Mouse (Mus musculus): Measurements from ENCODE around the gene Tef.

The Tef gene

DNA sequence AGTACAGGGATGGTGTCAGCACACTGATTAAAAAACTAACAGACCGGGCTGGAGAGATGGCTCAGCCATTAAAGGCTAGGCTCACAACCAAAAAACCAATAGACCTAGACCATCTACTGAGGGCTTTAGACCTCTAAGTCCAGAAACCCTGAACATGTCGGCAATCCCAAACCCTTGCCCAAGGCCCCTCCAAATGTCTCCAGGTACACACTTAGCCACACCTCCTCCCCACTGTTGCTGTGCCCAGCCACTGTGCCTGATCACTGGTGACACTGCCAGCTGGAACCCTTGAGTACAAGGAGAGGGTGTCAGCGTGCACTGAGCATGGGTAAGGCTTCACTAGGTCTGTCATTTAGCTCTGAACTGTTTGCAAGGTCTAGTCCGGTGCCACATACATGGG is 3.8 kb upstream of the Tef start:
- DNase-seq (ENCODE audit: low spot score): no peak

DNA sequence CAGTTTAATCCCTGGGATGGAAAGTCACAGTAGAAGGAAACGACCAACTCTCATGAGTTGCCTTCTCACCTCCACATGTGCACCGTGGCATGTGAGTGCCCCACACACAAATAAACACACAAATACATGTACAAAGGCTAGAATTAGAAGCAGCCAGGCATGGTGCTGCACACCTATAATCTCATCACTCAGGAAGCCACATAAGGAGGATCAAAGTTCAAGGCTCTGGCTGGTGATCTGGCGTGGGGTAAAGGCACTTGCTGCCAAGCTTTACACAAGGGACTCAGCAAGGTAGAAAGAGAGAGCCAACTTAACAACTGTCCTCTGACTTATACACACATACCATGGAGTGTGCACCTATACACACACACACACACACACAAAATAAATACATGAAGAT is 1.8 kb upstream of the Tef start:
- no peak for DNase-seq (ENCODE audit: low spot score)

GRCm38 (mm10) chr15:81802941-81803351 is 725 bp downstream of the Tef start:
- DNase-seq (ENCODE audit: low spot score): no peak

DNA sequence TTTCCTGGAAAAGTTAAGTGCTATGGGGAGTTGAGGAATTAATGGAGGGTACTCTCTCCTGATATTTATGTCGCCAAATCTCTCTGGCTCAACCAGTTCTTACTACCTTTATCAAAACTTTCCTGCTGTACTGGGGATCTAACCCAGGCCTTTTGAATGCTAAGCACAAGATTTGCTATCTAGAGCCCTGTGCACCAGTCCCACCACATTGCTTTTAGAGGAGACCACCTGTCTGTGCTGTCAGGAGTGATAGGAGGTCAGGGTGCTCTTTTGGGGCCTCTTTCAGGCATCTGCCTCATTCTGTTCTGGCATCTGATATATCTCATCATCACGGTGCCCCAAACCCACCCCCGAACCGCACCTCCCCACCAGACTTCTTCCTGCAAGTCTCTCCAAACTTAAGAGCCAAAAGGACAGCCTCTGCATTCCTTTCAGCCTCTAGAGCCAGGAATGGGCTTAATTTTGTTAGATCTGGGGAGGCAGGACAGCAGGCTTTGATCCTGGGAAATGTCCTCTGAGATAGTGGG is 1.3 kb downstream of the Tef start:
- DNase-seq (ENCODE audit: low spot score): no peak

DNA sequence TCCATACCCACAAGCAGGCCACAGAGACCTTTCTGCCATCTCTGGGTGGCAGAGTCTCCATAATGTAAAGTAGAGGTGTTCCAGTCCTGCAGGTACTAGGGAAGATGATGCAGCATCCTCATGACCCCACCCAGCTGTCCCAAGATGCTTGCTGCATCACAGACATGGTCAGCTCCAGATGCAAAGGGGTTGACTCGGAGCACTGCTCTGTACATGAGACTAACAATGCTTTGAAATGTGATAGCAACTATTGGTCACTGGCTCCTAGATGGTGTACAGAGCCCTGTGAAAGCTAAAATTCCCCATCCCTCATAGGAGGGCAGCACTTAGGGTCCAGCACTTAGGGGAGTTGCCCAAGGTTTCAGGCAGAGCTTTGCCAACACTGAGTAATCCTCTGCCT is 2.0 kb downstream of the Tef start:
- no peak for DNase-seq (ENCODE audit: low spot score)

DNA sequence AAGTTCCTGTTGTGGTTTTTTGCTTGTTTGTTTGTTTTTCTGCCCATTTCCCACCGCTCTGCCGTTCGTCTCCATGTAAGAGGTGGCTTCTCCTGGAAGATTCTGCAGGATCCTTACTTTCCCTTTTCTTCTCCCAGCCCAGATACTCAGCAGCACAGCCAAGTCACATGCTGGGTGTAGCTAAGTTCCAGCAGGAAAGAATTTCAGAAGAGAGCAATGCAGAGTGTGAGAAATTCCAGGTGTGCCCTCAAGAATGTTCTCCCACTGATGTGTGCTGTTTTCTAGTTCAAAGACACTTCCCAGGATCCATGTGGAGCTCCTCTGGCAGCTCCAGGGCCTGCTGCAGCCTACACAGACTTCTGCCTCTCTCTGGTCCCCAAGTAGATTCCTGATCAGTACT is 2.7 kb downstream of the Tef start:
- DNase-seq (ENCODE audit: low spot score): no peak

- no peak for DNase-seq (ENCODE audit: low spot score)
These were observed 3.4 kb downstream of the Tef start for GRCm38 (mm10) chr15:81805624-81806023.

DNA sequence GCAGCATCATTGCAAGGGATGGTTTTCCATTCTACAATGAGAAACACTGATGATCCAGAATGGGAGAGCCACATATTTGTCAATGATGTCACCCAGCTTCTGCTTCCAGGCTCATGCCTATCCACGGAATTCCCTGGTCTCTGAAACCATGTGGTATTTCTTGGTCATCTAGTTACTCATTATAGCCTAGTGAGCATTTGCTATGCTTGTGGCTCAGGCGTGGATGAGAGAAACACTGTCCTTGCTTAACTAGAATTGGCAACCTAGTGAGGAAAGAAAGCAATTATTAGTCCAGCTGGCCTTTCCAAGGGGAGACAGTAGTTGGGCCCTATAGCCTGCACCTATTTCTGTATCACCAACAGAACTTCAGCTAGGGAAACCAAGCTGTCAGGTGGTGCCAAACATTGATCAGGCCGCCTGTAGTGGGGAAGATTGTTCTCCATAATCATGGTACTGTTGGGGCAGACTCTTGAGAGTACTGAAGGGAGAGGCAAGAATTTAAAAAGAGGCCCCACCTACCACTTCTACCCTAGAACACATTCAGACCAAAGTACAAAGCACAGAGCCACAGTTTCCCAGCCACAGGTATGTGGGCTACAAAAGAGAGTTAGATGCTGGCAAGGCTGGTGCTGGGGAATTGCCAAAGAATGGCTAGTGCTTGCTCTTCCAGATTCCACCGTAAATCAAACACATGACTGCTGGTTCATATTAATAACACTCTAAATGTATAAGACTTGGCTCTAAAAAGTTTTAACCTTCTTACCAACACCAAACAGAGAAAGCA is 4.6 kb downstream of the Tef start:
- no peak for DNase-seq (ENCODE audit: low spot score)

GRCm38 (mm10) chr15:81808799-81809198 is 6.6 kb downstream of the Tef start:
- DNase-seq (ENCODE audit: low spot score): no peak

DNA sequence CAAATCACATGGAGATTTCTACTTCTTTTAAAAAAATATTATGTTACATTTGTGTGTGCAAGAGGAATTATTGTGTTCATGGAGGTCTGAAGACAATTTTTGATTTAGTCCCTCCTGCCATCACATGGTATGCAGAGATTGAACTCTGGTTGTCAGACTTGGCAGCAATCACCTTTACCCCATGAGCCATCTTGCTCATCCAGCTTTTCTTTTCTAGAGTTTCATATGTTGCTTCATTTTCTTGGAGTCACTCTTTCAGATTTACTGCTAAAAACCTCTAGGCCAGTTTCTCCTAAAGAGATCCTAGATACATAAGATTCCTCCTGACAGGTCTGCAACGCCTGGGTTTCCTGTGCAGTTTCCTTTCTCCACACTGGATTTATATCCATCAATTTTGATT is 7.3 kb downstream of the Tef start:
- DNase-seq (ENCODE audit: low spot score): no peak

- DNase-seq (ENCODE audit: low spot score): peak; percentile 67
These were observed 7.9 kb downstream of the Tef start for GRCm38 (mm10) chr15:81810150-81810549.

- peak; percentile 94 for DNase-seq (ENCODE audit: low spot score)
These were observed 8.7 kb downstream of the Tef start for GRCm38 (mm10) chr15:81810671-81811598.

DNA sequence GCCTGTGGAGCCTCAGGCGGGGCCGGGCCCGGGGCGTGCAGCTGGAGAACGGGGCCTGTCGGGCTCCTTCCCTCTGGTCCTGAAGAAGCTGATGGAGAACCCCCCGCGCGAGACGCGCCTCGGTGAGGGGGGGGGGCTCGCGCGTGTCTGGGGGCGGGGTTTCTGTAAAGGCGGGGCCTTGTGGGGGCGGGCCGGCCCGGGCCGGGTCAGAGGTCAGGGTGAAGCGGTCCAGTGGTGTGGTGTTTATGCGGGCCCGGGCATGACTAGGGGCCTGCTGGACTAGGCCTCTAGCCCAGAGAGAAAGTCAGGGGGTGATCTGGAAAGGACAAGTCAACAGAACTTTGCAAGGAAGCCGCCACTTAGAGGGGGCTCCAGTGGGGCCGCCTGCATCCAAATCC is 9.4 kb downstream of the Tef start:
- no peak for DNase-seq (ENCODE audit: low spot score)

GRCm38 (mm10) chr15:81812287-81812686 is 10.1 kb downstream of the Tef start:
- no peak for DNase-seq (ENCODE audit: low spot score)

DNA sequence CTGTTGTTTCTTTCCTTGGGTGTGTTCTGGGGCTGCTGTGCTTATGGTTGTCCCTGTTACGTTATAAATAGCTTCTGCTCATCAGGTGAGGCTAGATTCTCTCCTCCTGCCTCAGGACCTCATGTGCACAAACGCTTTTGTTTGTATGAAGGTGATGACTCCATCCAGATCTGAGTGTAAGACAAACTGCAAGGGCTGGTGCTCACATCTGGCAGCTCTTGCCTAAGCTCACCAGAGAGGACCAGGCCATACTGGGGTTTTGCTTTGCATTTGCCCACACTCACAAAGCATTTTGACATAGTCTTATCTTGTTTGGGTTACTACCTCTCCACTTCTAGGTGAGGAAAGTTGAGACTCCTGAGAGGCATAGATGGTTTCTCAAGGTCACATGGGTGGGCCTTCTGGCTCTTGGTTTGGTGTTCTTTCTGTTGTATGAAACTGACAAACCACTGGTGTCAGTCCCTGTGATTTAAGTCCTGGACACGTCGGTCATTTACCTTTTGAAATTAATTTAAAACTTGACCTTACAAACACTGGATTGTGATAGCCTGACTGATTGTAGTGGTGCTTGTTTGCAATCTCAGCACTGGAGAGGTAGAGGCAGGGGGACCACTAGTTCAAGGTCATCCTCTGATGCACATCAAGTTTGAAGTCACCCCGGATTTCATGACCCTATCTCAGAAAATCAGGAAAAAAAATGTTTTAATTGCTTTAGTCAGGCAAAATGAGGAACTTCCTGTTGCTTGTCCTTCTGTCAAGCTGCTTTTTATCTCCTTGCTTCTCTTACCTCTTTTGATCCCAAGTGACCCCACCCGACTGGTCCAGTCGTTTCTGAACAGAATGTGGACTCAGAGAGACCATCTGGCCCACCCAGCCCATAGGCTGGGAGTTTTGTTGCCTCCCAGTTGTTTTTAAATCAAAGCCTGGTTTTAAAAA is 10.7 kb downstream of the Tef start:
- DNase-seq (ENCODE audit: low spot score): no peak

DNA sequence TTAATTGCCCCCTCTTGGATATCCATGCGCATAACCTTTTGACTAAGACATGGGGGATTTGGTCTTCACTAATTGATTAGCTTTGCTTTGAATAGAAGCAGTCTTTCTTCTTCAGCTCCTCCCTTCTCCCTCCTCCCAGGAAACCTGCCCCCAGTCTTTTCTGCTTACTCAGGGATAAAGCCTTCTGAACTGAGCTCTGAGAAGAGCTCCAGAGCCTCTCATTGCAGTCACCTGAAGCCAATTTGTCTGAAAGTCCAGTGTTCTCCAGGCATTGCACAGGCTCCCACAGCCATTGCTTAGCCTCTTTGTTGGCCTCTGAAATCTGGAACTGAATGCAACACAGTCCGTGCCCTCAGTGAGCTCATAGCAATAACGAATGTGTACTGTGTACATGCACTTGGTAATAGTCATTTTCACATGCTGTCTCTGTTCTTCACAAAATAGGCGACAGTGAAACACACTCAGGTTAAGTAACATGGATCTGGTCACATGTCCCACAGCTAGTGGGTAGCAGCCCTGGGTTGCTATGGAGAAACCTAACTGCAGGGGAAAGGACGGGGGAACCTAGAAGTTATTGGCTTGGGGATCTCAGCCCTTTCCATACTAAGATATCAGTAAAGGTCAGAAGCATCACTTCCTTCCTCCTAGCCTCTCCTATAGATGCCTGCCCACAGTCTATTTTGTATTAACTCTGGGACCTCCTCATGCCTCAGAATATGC is 11.9 kb downstream of the Tef start:
- no peak for DNase-seq (ENCODE audit: low spot score)

DNA sequence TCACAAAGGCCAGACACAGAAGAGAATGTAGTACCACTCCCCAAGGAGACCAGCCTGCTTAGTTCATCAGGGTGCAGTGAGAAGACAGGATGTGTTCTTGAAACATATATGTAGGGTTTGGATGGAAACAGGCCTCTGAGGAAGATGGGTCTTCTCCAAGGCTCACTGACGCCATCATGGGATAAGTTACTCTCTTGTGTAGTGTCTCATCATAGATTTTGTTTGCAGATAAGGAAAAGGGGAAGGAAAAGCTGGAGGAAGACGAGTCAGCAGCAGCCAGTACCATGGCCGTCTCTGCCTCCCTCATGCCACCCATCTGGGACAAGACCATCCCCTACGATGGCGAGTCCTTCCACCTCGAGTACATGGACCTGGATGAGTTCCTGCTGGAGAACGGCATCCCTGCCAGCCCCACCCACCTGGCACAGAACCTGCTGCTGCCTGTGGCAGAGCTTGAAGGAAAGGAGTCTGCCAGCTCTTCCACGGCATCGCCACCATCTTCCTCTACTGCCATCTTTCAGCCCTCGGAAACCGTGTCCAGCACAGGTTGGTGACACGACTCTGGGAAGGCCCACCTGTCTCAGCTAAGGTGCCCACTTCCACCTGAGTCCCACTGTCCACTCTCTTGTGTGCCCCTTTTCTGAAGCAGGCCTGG is 12.6 kb downstream of the Tef start:
- no peak for DNase-seq (ENCODE audit: low spot score)

- no peak for DNase-seq (ENCODE audit: low spot score)
These were observed 16.2 kb downstream of the Tef start for GRCm38 (mm10) chr15:81818404-81818803.

- no peak for DNase-seq (ENCODE audit: low spot score)
These were observed 20.4 kb downstream of the Tef start for GRCm38 (mm10) chr15:81822631-81823030.

DNA sequence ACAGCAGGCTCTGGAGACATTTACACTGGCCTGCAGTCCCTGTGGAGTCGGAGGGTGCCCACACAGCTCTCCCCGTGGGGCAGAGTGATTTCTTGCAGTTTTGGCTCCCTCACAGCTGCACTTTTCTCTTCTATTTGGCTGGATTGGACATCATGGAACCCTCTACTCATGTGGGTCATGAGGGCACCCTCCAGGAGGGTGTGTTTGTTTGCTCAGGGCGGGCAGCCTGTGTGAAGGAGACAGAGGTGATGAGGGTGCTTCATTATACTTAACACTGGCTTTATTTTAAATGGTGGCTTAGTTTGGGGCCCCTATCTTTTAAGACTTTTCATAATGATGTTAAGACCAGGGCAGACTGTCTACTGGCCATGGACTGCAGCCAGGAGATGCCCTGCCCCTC is 22.6 kb downstream of the Tef start:
- DNase-seq (ENCODE audit: low spot score): no peak
